Mouse (Mus musculus) bone marrow macrophage, adult 2 months (primary cell): ENCODE measurements around the gene Pacs1.

Experiments
- CTCF ChIP-seq: IDR thresholded peaks from 2 replicates; pipeline ENCODE4 v1.5.1; 2012; ENCODE audit warnings: low read depth, mild to moderate bottlenecking, low read length, moderate library complexity
- POLR2A ChIP-seq: IDR thresholded peaks from 2 replicates; pipeline ENCODE4 v1.6.1; 2012; ENCODE audit warnings: mild to moderate bottlenecking, low read depth, low read length, borderline replicate concordance

GRCm38 (mm10) chr19:5178631-5179030, 94.3 kb downstream of the Pacs1 start:
- TF ChIP-seq CTCF (no peak), POLR2A (no peak)
